Mouse (Mus musculus) liver, embryonic 15.5 days (tissue): ENCODE measurements around the gene Hmga2. TPM values are rescaled to one million over a fixed set of nuclear protein-coding genes. Genes with fewer than 3 reads are reported as not detected.

ENCODE experiments used
- ATAC-seq: fragments of 200-750 bp; cut with Nextera tagmentation; 2 replicates; pipeline ENCODE4 v1.8.0; 2017; ENCODE audit warnings: moderate number of reproducible peaks, mild to moderate bottlenecking, moderate library complexity; ENCODE audit not compliant: insufficient read depth
- H3K27ac ChIP-seq: fragments of 300-500 bp; sonication (generic); replicated peaks from 2 replicates; pipeline ENCODE4 v1.5.1; 2015; ENCODE audit warnings: mild to moderate bottlenecking, inconsistent platforms
- H3K27me3 ChIP-seq: fragments of 300-500 bp; sonication (generic); 2 replicates; pipeline ENCODE4 v1.6.1; 2015; ENCODE audit warnings: mild to moderate bottlenecking, inconsistent platforms
- H3K36me3 ChIP-seq: fragments of 300-500 bp; sonication (generic); replicated peaks from 2 replicates; pipeline ENCODE4 v1.6.1; 2015; ENCODE audit warnings: moderate library complexity, mild to moderate bottlenecking, inconsistent platforms
- H3K4me1 ChIP-seq: fragments of 300-500 bp; sonication (generic); replicated peaks from 2 replicates; pipeline ENCODE4 v1.6.1; 2015; ENCODE audit warnings: inconsistent platforms
- H3K4me2 ChIP-seq: fragments of 300-500 bp; sonication (generic); 2 replicates; pipeline ENCODE4 v1.6.1; 2015; ENCODE audit warnings: moderate library complexity, mild to moderate bottlenecking, inconsistent platforms
- H3K4me3 ChIP-seq: fragments of 300-500 bp; sonication (generic); replicated peaks from 2 replicates; pipeline ENCODE4 v1.5.1; 2015; ENCODE audit warnings: mild to moderate bottlenecking, inconsistent platforms
- H3K9ac ChIP-seq: fragments of 300-500 bp; sonication (generic); 2 replicates; pipeline ENCODE4 v1.6.1; 2015; ENCODE audit warnings: moderate library complexity, mild to moderate bottlenecking, inconsistent platforms
- H3K9me3 ChIP-seq: fragments of 300-500 bp; sonication (generic); replicated peaks from 2 replicates; pipeline ENCODE4 v1.6.1; 2016; ENCODE audit warnings: inconsistent platforms
- WGBS: fragments of 180-500 bp; shearing (Covaris S2); methylation state at CpG from one replicate; pipeline ENCODE4 v1.1.7; 2015; ENCODE audit warnings: mixed read lengths; ENCODE audit not compliant: insufficient replicate concordance; 5-methylcytosine and 5-hydroxymethylcytosine counted together
- polyA plus RNA-seq: library from polyadenylated mRNA; unstranded; fragments of >200 nt; fragmentation: Nextera tagmentation; extraction: Ambion mirVana; gene quantifications from 2 replicates; pipeline ENCODE4 v1.2.1, GENCODE M21; 2015

Hmga2 gene
- polyA plus RNA-seq, 1 experiment from 2014 or later, result 2.1 TPM

DNA sequence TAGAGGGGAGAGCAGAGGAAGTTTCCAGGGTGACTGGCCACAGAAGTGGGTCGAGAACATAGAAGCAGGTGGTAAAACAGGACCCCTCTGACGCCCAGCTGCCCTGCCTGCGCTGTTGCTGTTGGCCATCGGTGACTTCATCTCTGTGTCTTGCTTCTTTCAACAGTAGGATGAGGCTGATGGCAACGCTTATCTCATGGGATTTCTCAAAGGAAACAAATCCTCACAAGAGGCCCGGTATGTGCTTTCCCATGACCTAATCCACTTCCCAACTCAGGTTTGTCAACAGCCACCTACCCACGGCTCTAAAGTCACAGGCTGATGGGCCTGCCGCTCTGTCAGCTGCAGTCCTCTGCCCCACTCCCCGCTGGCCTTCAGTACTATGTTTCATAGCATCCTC lies 52.3 kb downstream of the Hmga2 start:
- 0 out of 2 replicates have a peak, but pooled peaks cover 4% of the 10 kb centered on the region for H3K4me1 ChIP-seq
- no peak overlapping the region for H3K9ac ChIP-seq
- no peak overlapping the region for H3K27ac ChIP-seq
- no peak overlapping the region for H3K4me2 ChIP-seq
- no peak for ATAC-seq
- H3K4me3 ChIP-seq, result no peak overlapping the region
- no peaks in the 10 kb centered on the region for H3K9me3 ChIP-seq
- H3K36me3 ChIP-seq, result no peaks in the 10 kb centered on the region
- no peaks in the 10 kb centered on the region for H3K27me3 ChIP-seq
- WGBS, result 64% methylated on average over 9 of the region's 9 CpGs

GRCm38 (mm10) chr10:120423256-120423655 lies 53.0 kb downstream of the Hmga2 start:
- Histone ChIP-seq H3K27ac (no peak overlapping the region), H3K9me3 (no peaks in the 10 kb centered on the region), H3K4me3 (no peak overlapping the region), H3K9ac (no peak overlapping the region), H3K36me3 (no peaks in the 10 kb centered on the region), H3K4me1 (0 out of 2 replicates have a peak, but pooled peaks cover 4% of the 10 kb centered on the region), H3K27me3 (no peaks in the 10 kb centered on the region), H3K4me2 (no peak overlapping the region)
- WGBS, result 66% methylated on average over 7 of the region's 7 CpGs
- no peak for ATAC-seq

DNA sequence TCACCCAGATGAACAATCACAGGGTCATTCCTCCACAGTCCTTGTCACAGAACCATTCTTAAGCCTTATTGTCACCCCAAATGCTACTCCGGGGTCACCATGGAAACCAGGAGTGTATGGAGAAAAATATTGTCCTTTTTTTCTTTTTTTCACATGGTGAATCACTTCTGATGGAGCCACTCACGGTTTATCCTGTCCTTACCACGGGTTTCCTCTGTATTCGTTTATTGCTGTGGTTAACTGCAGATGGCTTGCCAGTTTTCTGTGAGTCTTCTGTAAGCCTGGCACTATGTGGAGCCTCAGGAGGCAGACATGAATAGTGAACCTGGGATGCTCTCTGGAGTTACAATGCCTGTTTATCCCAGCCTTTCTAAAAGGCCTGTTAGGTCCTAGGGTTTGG lies 53.4 kb downstream of the Hmga2 start:
- Histone ChIP-seq H3K9ac (no peak overlapping the region), H3K27ac (no peak overlapping the region), H3K36me3 (no peaks in the 10 kb centered on the region), H3K9me3 (no peaks in the 10 kb centered on the region), H3K4me2 (no peak overlapping the region), H3K4me1 (0 out of 2 replicates have a peak, but pooled peaks cover 4% of the 10 kb centered on the region), H3K4me3 (no peak overlapping the region), H3K27me3 (no peaks in the 10 kb centered on the region)
- 42% methylated on average over 4 of the region's 4 CpGs for WGBS
- no peak for ATAC-seq

- Histone ChIP-seq H3K9me3 (no peaks in the 10 kb centered on the region), H3K27me3 (no peaks in the 10 kb centered on the region), H3K27ac (no peak overlapping the region), H3K4me3 (no peak overlapping the region), H3K4me2 (no peak overlapping the region), H3K9ac (no peak overlapping the region), H3K4me1 (0 out of 2 replicates have a peak, but pooled peaks cover 4% of the 10 kb centered on the region), H3K36me3 (no peaks in the 10 kb centered on the region)
- ATAC-seq, result no peak
- WGBS, result 51% methylated on average over 10 of the region's 10 CpGs
Measured at GRCm38 (mm10) chr10:120422050-120422449, 54.2 kb downstream of the Hmga2 start.

- 0 out of 2 replicates have a peak, but pooled peaks cover 7% of the 10 kb centered on the region for H3K4me1 ChIP-seq
- H3K36me3 ChIP-seq, result no peaks in the 10 kb centered on the region
- no peaks in the 10 kb centered on the region for H3K27me3 ChIP-seq
- H3K4me2 ChIP-seq, result no peak overlapping the region
- H3K27ac ChIP-seq, result no peak overlapping the region
- WGBS, result 62% methylated on average over 15 of the region's 15 CpGs
- ATAC-seq, result no peak
- no peak overlapping the region for H3K4me3 ChIP-seq
- H3K9me3 ChIP-seq, result no peaks in the 10 kb centered on the region
- no peak overlapping the region for H3K9ac ChIP-seq
Measured at GRCm38 (mm10) chr10:120420971-120421629, 55.2 kb downstream of the Hmga2 start.

DNA sequence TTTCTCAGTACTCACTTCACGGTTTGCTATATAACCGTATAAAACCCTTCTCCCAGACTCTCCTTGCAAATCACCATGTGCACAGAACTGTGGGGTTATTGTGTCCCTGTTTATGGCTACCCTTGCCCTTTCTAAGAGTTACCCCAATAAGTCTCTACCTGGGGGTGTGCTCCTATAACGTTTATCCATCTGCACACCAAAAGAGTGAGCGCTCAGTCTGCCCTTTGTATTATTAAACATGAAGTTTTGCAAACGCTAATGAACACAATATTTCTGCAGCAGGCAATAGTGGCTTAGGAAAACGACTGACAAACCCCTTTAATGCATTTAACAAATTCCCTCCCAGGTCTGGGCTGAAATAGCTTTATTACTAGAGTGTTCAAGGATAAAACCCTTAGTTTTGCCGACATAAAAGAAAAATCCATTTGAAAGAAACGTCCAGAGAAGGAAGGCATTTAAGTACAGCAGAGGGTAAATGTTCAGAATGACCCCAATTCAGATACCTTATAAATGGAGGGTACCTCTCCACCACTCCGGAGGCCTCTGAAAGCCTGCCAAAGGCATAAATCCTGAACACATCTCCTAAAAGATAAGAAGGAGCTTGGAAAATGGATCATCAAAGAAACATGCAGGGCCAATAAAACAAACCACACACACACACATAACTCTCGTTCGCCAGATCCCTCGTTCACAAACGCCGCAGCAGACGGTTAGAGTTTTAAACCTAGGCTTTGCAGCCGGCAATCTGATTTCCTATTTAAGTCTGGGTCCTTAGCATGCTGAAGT lies 57.3 kb downstream of the Hmga2 start:
- Histone ChIP-seq H3K9me3 (no peaks in the 10 kb centered on the region), H3K4me3 (no peak overlapping the region), H3K4me2 (no peak overlapping the region), H3K9ac (no peak overlapping the region), H3K27ac (no peak overlapping the region), H3K4me1 (0 out of 2 replicates have a peak, but pooled peaks cover 7% of the 10 kb centered on the region), H3K36me3 (no peaks in the 10 kb centered on the region), H3K27me3 (no peaks in the 10 kb centered on the region)
- ATAC-seq, result no peak
- 58% methylated on average over 16 of the region's 16 CpGs for WGBS

- Histone ChIP-seq H3K36me3 (no peaks in the 10 kb centered on the region), H3K4me1 (0 out of 2 replicates have a peak, but pooled peaks cover 7% of the 10 kb centered on the region), H3K27ac (peak overlapping the region; percentile 57), H3K9ac (no peak overlapping the region), H3K9me3 (no peaks in the 10 kb centered on the region), H3K4me2 (no peak overlapping the region), H3K27me3 (no peaks in the 10 kb centered on the region), H3K4me3 (no peak overlapping the region)
- ATAC-seq, result no peak
- WGBS, result 66% methylated on average over 7 of the region's 7 CpGs
Measured at GRCm38 (mm10) chr10:120418211-120418610, 58.1 kb downstream of the Hmga2 start.

DNA sequence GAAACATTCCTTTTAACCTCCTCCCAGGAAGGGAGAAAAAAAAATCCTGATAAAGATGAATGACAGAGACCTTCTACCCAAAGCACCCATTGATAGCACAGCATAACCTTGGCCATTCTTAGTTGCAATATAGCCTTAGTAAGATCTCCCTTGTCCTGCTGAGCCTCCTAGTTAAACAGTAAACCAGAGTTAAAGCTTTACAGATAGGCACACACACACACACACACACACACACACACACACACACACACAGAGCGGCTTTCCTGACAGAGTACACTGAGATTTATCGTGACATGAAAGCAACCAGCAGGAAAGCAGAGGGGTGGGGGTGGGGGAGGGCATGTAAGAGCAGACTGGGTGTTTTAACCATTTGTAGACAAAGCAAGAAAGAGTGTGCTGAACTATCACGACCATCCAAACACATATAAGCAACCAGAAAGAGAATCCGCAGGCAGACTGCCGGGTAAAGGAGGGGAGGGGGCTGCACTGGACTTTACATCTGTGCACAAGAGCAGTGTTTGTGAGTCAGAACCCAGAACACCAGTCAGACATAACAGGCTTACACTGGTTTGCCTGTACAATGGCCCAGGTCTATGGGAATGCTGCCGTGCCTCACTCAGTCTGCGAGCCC lies 58.7 kb downstream of the Hmga2 start:
- Histone ChIP-seq H3K27ac (peak overlapping the region; percentile 64), H3K9ac (no peak overlapping the region), H3K36me3 (no peaks in the 10 kb centered on the region), H3K4me3 (no peak overlapping the region), H3K4me2 (peak overlapping the region; percentile 28; the same call in 1 of the 2 replicates), H3K4me1 (0 out of 2 replicates have a peak, but pooled peaks cover 7% of the 10 kb centered on the region), H3K9me3 (no peaks in the 10 kb centered on the region), H3K27me3 (no peaks in the 10 kb centered on the region)
- 52% methylated on average over 7 of the region's 7 CpGs for WGBS
- peak; percentile 77 for ATAC-seq

GRCm38 (mm10) chr10:120417116-120417487 lies 59.2 kb downstream of the Hmga2 start:
- Histone ChIP-seq H3K9ac (no peak overlapping the region), H3K4me2 (no peak overlapping the region), H3K27me3 (no peaks in the 10 kb centered on the region), H3K36me3 (no peaks in the 10 kb centered on the region), H3K4me3 (no peak overlapping the region), H3K9me3 (no peaks in the 10 kb centered on the region), H3K27ac (peak overlapping the region; percentile 64), H3K4me1 (0 out of 2 replicates have a peak, but pooled peaks cover 4% of the 10 kb centered on the region)
- WGBS, result 62% methylated on average over 5 of the region's 5 CpGs
- no peak for ATAC-seq

DNA sequence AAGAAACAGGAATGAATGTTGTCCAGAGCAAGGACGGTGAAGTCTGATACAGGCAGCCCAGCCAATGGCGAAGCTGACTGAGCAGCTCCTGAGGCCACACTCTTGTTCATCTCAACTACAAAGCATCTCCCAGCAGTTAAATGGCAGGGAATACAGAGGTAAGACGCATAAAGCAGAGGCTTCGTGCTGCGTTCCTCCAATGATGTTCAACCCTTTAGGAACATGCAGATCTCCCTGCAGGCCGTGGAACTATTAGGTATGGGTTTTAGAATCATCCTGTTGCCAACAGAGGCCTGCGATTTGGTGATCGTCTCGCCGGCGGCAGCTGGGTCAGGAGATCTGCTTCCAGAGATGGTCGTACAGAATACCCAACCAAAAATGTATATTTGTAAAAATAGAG lies 59.6 kb downstream of the Hmga2 start:
- Histone ChIP-seq H3K27ac (no peak overlapping the region; the same call in 1 of the 2 replicates), H3K9me3 (no peaks in the 10 kb centered on the region), H3K9ac (no peak overlapping the region), H3K4me2 (no peak overlapping the region), H3K27me3 (no peaks in the 10 kb centered on the region), H3K4me3 (no peak overlapping the region), H3K4me1 (0 out of 2 replicates have a peak, but pooled peaks cover 3% of the 10 kb centered on the region), H3K36me3 (no peaks in the 10 kb centered on the region)
- WGBS, result 78% methylated on average over 12 of the region's 12 CpGs
- ATAC-seq, result no peak

- no peaks in the 10 kb centered on the region for H3K27me3 ChIP-seq
- no peak overlapping the region for H3K9ac ChIP-seq
- no peak overlapping the region for H3K27ac ChIP-seq
- no peaks in the 10 kb centered on the region for H3K9me3 ChIP-seq
- 57% methylated on average over 5 of the region's 5 CpGs for WGBS
- peaks cover 8% of the 10 kb centered on the region for H3K4me1 ChIP-seq
- no peak overlapping the region for H3K4me3 ChIP-seq
- H3K36me3 ChIP-seq, result no peaks in the 10 kb centered on the region
- no peak for ATAC-seq
- no peak overlapping the region for H3K4me2 ChIP-seq
Measured at GRCm38 (mm10) chr10:120412215-120412614, 64.1 kb downstream of the Hmga2 start.
